Mouse (Mus musculus) spleen, adult 12 weeks (tissue): ENCODE results near the gene Inafm2.

ENCODE experiments used
- DNase-seq: peaks from one replicate; pipeline ENCODE4 v3.0.0; 2022; ENCODE audit warnings: low spot score

Gene Inafm2

DNA sequence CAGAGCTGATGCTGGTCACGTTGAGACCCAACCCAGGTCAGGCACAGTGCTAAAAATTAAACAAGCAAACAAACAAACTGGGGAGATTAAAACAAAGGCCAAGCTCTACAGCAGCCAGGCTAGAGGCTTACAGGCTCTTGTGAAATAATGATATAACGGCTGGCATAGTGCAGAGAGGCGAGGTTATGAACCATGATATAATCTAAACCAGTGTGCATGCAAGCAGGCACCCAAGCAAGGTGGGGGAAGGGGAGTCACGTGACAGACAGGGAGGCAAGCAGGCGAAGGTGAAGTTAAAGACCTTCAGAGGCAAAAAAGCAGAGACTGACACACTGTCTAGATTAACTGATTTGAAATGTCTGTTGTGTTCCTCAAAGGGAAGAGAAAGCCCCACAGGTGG lies 37.5 kb downstream of the Inafm2 start:
- no peak for DNase-seq

DNA sequence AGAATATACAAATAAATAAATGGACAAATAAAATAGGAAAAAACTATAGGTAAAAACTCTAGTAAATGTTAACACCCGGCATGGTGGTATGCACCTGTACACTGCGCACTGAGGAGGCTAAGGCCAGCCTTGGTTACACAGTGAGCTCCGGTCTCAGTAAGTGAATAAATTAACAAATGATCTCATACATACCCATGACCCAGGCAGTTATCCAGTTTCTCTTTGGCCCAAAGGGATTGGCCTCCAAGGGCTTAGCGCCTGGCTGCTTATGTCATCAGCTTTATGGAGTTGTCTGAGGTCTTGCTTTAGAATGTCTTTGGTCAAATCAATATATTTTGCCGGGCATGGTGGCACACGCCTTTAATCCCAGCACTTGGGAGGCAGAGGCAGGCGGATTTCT lies 38.1 kb downstream of the Inafm2 start:
- no peak for DNase-seq

DNA sequence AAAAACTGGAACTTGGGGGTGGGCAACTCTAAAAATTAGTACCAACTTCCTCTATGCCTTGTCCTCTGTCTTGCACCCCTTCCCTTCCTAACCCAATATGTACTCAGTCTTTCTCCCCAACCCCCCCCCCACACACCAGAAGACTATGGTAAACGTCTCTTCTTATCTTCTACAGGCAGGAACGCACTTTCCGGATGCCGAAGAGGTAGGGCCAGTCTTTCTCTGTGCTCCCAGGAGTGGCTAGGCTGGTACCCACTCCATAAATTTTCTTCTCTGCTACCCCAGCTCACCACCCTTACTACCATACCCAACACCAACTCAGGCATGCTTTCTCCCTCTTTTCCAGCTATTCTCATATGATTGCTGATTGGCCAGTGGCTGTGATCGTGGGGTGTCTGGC lies 41.0 kb downstream of the Inafm2 start:
- no peak for DNase-seq

DNA sequence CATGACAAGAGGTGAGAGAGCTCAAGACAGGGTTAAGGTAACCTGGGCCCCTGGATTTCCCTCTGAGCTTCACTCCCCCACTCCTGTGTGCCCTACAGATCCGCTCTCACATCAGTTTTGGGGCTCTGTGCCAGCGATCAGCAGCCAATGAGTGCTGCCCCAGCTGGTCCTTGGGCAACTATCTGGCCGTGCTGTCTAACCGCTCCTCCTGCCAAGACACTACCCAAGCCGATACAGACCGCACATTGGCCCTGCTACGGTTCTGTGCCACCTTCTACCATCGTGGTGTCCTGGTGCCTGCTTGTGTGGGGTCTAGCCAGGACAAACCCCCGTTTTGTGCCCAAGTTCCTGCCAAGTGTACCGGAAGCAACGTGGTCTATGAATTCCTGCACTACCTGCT lies 43.9 kb downstream of the Inafm2 start:
- no peak for DNase-seq

DNA sequence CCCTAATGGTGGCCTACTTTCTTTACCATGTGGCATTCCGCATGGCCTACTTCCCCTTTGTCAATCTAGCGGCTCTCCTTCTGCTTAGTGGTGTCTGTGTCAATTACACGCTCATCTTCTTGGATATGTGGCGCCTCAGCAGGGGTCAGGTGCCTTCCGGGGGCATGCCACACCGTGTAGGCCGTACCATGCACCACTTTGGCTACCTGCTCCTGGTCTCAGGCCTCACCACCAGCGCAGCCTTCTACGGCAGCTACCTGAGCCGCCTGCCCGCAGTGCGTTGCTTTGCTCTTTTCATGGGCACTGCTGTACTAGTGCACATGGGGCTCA lies 44.6 kb downstream of the Inafm2 start:
- DNase-seq = no peak

DNA sequence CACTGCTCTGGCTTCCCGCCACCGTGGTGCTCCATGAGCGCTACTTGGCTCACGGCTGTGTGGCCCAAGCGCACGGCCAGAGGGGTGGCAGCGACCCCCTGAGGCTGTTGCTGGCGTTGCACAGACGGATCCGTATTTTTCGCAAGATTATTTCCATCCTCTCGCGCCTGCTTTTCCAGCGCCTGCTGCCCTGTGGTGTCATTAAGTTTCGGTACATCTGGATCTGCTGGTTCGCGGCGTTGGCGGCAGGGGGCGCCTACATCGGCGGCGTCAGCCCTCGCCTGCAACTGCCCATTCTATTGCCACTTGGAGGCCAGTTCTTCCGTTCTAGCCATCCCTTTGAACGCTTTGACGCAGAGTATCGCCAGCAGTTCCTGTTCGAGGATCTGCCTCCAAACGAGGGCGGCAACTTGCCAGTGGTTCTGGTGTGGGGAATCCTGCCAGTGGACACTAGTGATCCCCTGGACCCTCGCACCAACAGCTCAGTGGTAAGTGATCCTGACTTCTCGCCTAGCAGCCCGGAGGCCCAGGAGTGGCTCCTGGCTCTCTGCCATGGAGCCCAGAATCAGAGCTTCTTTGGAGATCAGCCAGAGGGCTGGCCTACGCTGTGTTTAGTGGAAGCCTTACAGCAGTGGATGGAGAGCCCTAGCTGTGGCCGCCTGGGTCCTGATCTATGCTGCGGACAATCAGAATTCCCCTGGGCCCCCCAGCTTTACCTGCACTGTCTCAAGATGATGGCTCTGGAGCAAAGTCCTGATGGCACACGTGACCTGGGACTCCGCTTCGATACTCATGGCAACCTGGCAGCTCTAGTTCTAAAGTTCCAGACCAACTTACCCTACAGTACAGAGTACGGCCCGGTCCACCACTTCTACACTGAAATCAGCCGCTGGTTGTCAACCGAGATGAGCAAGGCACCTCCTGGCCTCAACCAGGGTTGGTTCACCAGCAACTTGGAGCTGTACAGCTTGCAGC lies 45.3 kb downstream of the Inafm2 start:
- no peak for DNase-seq

DNA sequence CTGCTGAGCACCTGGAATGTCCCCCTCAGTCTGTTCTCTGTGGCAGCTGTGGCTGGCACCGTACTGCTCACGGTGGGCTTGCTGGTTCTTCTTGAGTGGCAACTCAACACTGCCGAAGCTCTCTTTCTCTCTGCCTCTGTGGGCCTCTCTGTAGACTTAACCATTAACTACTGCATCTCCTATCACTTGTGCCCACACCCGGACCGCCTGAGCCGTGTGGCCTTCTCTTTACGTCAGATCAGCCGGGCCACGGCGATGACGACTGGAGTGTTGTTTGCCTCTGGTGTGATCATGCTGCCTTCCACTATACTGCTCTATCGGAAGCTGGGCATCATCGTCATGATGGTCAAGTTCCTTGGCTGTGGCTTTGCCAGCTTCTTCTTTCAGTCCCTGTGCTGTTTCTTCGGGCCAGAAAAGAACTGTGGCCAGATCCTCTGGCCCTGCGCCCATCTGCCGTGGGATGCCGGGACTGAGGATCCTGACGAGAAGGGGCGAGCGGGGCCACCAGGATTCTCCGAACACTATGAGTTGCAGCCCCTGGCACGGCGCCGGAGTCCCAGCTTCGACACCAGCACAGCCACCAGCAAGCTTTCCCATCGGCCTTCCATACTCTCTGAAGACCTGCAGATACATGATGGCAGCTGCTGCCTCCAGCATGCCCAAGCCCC lies 46.2 kb downstream of the Inafm2 start:
- DNase-seq = no peak

DNA sequence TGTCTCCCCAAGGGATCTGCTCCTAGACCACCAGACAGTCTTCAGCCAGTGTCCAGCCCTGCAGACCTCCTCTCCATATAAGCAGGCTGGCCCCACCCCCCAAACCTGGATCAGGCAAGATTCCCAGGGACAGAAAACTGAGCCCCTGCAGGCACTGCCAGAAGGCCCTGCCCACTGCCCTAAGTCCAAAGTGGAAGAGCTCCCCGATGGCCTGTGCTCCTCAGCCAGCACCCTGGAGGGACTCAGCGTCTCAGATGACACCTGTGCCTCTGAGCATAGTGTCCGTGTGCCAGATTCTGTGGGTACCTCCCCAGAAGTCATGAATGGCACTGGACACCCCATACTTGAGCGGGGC lies 46.7 kb downstream of the Inafm2 start:
- no peak for DNase-seq

DNA sequence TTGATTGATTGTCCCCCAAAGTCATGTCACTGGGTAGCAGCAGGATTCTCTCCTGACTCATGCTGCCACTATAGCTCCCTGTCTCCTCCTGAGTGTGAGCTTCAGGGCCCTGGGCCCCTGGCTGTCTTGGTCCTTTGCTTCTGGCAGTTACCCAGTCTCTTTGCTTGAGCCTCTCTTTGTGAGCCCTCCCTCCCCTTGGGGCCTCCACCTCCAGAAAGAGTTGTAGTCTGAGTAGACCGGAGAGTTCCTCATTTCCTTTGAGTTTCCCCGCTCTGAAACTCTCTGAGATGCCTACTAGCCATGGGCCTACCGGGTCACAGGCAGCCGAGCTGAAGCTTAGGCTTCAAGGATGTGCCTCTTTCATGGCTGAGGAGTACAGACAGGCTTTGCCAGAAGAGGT lies 48.1 kb downstream of the Inafm2 start:
- no peak for DNase-seq
